ENCODE assay signal across 18 mouse cellular contexts in genomic region chr1:188948276-188948675, GRCm38 (mm10). TPM values are rescaled to one million over a fixed set of nuclear protein-coding genes. Genes with fewer than 3 reads are reported as not detected.
DNase-seq lines count a peak whose midpoint lies in the region; ATAC-seq lines count a peak whose summit lies in the region.
"Had no signal": no experiment of that assay in that cellular context is flagged by ENCODE, and none has a peak within 500 bp of the region (broad histone marks: within the 10 kb centered on the region; RNA-seq: fewer than 3 reads in every experiment).

No protein-coding gene starts in this region.

- WGBS in forebrain, embryonic 13.5 days = 55% methylated on average over 9 of the region's 9 CpGs
- 84% methylated on average over 9 of the region's 9 CpGs for WGBS in forebrain, embryonic 11.5 days

- H3K9me3 ChIP-seq in forebrain, embryonic 13.5 days (replicated peaks) = no peaks in the 10 kb centered on the region
- H3K9me3 ChIP-seq in forebrain, embryonic 11.5 days (ENCODE audit: control insufficient read depth, low read length) = no peaks in the 10 kb centered on the region
- H3K9me3 ChIP-seq: heart, embryonic 13.5 days; limb, embryonic 15.5 days had no signal

- no peak overlapping the region for H3K4me3 ChIP-seq in forebrain, embryonic 13.5 days
- no peak overlapping the region for H3K4me3 ChIP-seq in forebrain, embryonic 11.5 days (ENCODE audit: low read depth, low read length)
- H3K4me3 ChIP-seq: heart, embryonic 13.5 days; left cerebral cortex, adult 2 months; limb, embryonic 15.5 days; myocyte had no signal

- no peaks in the 10 kb centered on the region for H3K27me3 ChIP-seq in forebrain, embryonic 13.5 days
- no peaks in the 10 kb centered on the region for H3K27me3 ChIP-seq in forebrain, embryonic 11.5 days (ENCODE audit: control insufficient read depth, insufficient read depth, low read length)
- H3K27me3 ChIP-seq: heart, embryonic 13.5 days; limb, embryonic 15.5 days had no signal

- 0 out of 2 replicates have a peak, but pooled peaks have one; percentile 38 for ATAC-seq in forebrain, embryonic 13.5 days
- no peak for ATAC-seq in forebrain, embryonic 11.5 days (replicated peaks; ENCODE audit: low FRiP score)
- ATAC-seq in hematopoietic stem cell, adult 5-6 weeks (replicated peaks in 1 of 2; ENCODE audit: insufficient read depth in 1 of 2, low FRiP score in 2 of 2, low TSS enrichment in 1 of 2, low read depth in 1 of 2, poor library complexity in 2 of 2, severe bottlenecking in 2 of 2) = peak; percentile 72 to 84
- ATAC-seq: activated CD4-positive, CD25-positive, alpha-beta regulatory T cell, adult 4 months had no signal

- no peak overlapping the region for H3K27ac ChIP-seq in forebrain, embryonic 13.5 days
- H3K27ac ChIP-seq in forebrain, embryonic 11.5 days (ENCODE audit: low read depth, low read length) = no peak overlapping the region
- H3K27ac ChIP-seq: heart, embryonic 13.5 days; left cerebral cortex, adult 2 months; limb, embryonic 15.5 days; macrophage had no signal

- H3K36me3 ChIP-seq in forebrain, embryonic 13.5 days (ENCODE audit: poor library complexity, severe bottlenecking) = no peaks in the 10 kb centered on the region
- no peaks in the 10 kb centered on the region for H3K36me3 ChIP-seq in forebrain, embryonic 11.5 days (ENCODE audit: control insufficient read depth, insufficient read depth, low read length)
- H3K36me3 ChIP-seq: G1E; heart, embryonic 13.5 days; limb, embryonic 15.5 days had no signal

- H3K9ac ChIP-seq in forebrain, embryonic 13.5 days = no peak overlapping the region
- H3K9ac ChIP-seq in forebrain, embryonic 11.5 days (ENCODE audit: low read length) = no peak overlapping the region
- H3K9ac ChIP-seq: heart, embryonic 13.5 days; limb, embryonic 15.5 days had no signal

- no peak overlapping the region for H3K4me2 ChIP-seq in forebrain, embryonic 13.5 days
- no peak overlapping the region for H3K4me2 ChIP-seq in forebrain, embryonic 11.5 days (ENCODE audit: low read depth, low read length, severe bottlenecking)
- H3K4me2 ChIP-seq: heart, embryonic 13.5 days; limb, embryonic 15.5 days had no signal

- H3K4me1 ChIP-seq in forebrain, embryonic 13.5 days = peaks cover 4% of the 10 kb centered on the region
- H3K4me1 ChIP-seq in forebrain, embryonic 11.5 days (replicated peaks; ENCODE audit: control insufficient read depth, insufficient read depth, low read length) = no peaks in the 10 kb centered on the region

- DNase-seq in forebrain, embryonic 11.5 days (ENCODE audit: low spot score) = no peak
- peak; percentile 27 for DNase-seq in lung, postnatal 10 days
- DNase-seq in lung, postnatal 25 days (ENCODE audit: low spot score) = no peak
- DNase-seq in right cerebral cortex, postnatal 14 days = peak; percentile 49
- no peak for DNase-seq in right cerebral cortex, postnatal 36 days (ENCODE audit: low spot score in 2 of 2)
- DNase-seq in spleen, adult 18-20 months = no peak
- DNase-seq: cerebellum, adult 11-12 months; gastrocnemius, postnatal 10 days; kidney, postnatal 14 days had no signal

RNA-seq across cellular contexts. Expression of gene Kctd3, which starts 59.4 kb away (rescaled TPM):
- 31.8 and 34.4 TPM in 2 replicates for polyA plus RNA-seq in forebrain, embryonic 13.5 days (2015; fragmentation: Nextera tagmentation; extraction: Ambion mirVana)
- 36.4 and 44.6 TPM in 2 replicates for polyA plus RNA-seq in forebrain, embryonic 11.5 days (2014; fragmentation: Nextera tagmentation; extraction: Ambion mirVana)
- total RNA-seq in hematopoietic stem cell, adult 5-6 weeks (2017) = 15.6 and 23.1 TPM in 2 replicates

Comparison
In these comparisons a context has a peak if more than half of its experiments do, and no peak if none do; other contexts are left out.
1. DNase-seq: peak in lung, postnatal 10 days (single experiment) and right cerebral cortex, postnatal 14 days (single experiment); none in forebrain, embryonic 11.5 days (single experiment), lung, postnatal 25 days (single experiment), right cerebral cortex, postnatal 36 days (0 of 2) and spleen, adult 18-20 months (0 of 2).